Mouse (Mus musculus) G1E-ER4 (cell line): ENCODE data around the gene Itga9. TPM values are rescaled to one million over a fixed set of nuclear protein-coding genes. Genes with fewer than 3 reads are reported as not detected.

Experiments
- GATA1 ChIP-seq: IDR thresholded peaks from one replicate; pipeline ENCODE4 v1.8.0; 2012; ENCODE audit warnings: low read length, inconsistent platforms
- polyA plus RNA-seq: library from polyadenylated mRNA; stranded (reverse); fragments of >175 nt; gene quantifications from 2 replicates; pipeline ENCODE4 v1.2.3, GENCODE M21; 2012

Gene Itga9
- polyA plus RNA-seq = not detected in 2 replicates

DNA sequence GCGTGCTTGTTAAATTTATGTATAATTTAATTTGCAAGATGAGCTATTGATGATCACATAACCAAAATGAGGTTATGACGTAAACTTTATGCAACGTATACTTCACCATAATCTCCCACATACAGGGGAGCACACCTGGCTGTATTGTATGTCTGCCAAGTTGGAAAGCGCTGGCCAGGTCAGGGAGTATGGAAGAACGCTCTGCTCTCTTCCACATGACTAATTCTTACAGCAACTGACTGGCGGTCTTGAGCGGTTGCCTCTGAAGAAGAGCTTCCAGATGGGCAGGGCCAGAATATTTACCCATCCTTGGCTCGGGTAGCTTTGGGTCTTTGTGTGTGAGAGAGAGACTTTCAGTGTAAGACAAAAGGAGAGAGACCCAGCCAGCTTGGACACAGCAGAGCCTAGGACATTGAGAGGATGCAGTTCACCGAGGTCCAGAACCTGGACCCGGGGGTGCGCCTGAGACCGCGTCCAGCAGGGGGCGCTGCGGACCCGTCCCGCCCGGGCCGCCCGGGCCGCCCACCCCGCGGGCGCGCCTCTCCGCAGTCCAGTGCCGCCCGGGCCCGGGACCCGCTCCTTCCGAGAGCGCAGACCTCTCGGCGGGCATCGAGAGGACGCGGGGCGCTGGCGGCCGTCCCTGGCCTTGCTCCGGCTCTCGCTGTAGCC lies at the start of gene Itga9:
Gene Itga9, plus strand, starts transcription at position 543 of the 669 bp plus-strand sequence.
- no peak for TF ChIP-seq GATA1

DNA sequence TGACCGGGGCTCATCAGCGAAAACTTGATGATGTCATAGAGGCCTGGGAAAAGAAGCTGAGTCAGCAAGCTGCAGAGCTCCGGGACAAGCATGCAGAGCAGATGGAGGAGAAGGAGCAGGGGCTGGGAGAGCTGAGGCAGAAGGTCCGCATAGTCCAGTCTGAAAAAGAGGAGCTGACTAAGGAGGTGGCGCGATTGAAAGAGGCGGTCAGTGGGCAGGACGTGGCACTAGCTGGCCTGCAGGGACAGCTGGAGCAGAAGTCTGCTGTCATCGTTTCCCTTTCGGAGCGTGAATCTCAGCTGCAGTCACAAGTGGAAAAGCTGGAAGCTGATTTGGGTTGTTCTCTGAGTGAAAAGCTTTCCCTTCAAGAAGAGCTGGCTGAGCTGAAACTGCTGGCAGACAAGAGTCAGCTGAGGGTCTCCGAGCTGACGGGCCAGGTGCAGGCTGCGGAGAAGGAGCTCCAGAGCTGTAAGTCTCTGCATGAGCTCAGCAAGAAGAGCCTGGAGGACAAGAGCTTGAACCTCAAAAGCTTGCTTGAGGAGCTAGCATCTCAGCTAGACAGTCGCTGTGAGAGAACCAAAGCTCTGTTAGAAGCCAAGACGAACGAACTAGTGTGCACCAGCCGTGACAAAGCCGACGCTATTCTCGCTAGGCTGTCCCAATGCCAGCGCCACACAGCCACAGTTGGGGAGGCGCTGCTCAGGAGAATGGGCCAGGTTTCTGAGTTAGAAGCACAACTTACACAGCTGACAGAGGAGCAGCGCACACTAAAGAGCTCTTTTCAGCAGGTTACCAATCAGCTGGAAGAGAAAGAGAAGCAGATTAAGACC lies 49.3 kb upstream of the Itga9 start:
- no peak for TF ChIP-seq GATA1

DNA sequence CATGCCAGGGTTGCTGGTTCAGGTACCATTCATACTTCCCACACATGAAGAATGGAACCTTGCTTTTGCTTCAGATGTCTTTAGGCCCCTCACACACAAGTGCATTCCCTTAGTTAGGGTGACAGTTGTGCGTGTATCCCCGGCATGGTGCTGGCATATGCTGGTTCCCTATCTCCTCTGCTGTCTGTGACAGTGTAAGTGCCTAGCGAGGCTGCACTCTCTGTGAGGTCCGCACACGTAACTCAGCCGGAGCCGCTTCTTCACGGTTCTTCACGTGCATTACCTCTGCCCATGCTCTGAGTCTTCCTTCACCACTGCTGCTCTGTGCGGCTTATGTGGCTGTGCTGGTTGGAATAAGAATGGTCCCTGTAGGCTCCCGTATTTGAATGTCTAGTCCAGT lies 43.1 kb upstream of the Itga9 start:
- no peak for TF ChIP-seq GATA1

DNA sequence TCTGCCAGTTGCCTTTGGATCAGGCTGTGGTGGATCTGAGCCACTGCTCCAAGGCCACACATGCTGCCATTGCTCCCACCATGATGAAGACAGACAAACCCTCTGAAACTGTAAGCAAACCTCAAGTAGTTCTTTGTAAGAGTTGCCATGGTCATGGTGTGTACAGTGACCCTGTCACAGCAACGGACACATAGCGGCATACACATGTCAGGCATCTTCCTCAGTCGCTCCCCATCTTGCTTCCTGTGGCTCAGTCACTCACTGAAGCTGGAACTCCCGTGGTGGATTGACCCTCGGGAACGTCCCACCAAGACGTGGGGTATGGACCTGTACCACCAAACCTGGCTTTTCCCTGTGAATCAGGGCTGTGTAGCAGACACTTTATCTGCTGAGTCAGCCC lies 42.6 kb upstream of the Itga9 start:
- no peak for TF ChIP-seq GATA1

DNA sequence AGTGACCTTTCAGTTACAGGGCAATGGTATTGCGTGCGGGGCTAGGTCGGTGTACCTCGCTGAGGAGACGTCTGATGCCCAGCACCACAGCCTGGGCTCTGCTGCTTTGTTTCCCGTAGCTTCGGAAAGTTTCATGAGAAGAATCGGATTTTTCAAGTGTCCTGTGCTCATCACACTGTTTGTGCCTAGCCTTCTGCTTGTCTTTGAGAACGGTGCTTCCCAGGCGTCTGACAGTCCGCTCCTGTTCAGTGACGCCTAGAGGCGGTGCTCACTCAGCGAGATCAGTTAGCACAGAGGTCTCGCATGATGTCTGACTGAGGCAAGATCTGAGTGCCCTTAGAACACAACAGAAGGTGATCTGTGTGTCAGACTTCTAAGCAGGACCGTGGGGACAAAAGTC lies 41.8 kb upstream of the Itga9 start:
- TF ChIP-seq GATA1 = no peak

- no peak for TF ChIP-seq GATA1
Observed at GRCm38 (mm10) chr9:118569328-118569727, 37.2 kb upstream of the Itga9 start.

DNA sequence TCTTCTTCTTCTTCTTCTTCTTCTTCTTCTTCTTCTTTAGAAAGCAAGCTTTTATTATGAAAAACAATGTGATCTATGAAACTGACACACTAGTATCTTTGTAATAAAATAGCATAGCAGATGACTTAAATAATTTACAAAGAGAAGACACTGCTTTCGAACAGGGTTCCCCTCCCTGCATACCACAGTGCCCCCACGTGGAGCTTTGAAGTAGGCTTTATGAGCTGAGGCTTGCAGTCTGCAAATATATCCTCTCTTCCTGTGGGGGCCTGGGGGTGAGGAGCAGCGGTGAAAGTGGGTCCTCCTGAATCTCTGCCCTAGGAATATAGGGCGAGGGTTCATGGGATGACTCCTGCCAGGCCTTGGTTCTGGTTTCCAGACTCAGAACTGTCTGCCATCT lies 35.6 kb upstream of the Itga9 start:
- no peak for TF ChIP-seq GATA1

GRCm38 (mm10) chr9:118571701-118572100 lies 34.8 kb upstream of the Itga9 start:
- no peak for TF ChIP-seq GATA1

DNA sequence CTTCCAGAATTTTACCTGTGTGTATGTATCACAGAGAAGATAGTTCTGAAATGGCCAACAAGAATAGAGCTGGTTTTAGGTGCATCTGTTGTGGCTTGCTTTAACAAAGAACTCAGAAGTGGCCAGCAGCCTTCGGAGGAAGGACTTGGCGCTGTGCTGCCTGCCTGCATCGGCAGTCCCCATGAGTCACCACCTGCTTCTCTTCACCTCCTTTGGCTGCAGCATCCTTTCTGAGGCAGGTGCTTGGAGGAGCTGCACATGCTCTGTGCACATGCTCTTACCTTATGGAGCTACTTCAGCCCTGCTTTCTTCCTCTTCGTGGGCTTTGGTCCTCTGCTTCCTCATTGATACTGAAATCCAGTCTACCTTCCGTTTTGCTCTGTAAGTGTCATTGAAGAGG lies 31.6 kb upstream of the Itga9 start:
- no peak for TF ChIP-seq GATA1

DNA sequence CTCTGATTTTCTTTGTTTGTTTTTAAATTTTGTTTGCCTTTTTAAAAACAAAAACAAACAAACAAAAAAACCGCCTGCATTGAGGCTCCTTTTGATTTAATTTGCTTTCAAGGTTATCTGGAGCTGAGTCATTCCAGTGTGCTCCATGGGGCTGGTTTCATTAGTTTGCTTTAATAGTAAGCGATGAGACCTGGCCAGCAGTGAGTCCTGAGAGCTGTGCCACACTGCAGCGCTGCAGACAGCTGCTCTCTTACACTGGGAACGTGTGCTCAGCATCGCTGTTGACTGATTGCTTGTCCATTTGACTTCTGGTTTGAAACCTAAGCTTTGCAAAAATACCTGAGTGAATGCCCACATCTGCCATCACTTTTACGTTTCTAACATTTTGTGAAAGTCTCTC lies 26.1 kb upstream of the Itga9 start:
- TF ChIP-seq GATA1 = no peak

DNA sequence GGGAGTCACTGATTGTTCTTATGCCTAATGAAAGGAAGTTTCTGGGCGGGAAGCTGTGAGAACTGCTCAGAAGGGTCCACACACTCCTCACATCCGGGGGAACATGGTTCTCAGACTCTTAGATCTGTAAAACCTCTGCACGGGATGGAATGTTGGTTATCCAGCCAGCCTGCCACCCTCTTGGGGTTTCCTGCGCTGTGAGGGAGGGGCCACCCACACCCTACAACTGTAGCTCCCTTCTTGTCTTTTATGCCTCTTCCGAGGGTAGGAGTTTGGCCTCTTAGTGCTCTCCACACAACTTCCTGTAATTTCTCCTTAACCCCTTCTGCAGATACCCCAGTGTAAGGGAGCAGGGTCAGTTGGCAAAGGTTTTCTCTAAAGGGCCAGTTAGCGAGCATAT lies 23.7 kb upstream of the Itga9 start:
- no peak for TF ChIP-seq GATA1

DNA sequence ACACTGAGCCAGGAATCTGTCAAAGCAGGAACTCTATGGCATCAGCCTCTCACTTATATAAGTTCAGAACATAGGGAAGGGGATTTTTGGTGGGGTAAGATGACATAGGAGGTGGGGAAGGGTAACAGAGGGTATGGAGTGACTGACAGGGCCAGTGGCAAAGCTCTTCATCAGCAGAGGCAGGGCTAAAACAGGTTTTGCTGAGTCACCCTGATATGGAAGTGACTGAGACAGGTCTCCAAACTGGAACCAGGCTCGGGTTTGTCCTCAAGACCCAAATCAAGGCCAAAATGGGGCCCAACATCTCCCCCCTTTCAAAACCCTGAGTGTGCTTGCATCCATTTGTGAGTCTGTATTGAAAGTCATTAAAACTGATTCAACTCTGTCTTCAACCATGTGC lies 21.7 kb upstream of the Itga9 start:
- TF ChIP-seq GATA1 = no peak

GRCm38 (mm10) chr9:118585998-118586397 lies 20.5 kb upstream of the Itga9 start:
- TF ChIP-seq GATA1 = no peak

- no peak for TF ChIP-seq GATA1
Observed at GRCm38 (mm10) chr9:118587115-118587514, 19.4 kb upstream of the Itga9 start.

DNA sequence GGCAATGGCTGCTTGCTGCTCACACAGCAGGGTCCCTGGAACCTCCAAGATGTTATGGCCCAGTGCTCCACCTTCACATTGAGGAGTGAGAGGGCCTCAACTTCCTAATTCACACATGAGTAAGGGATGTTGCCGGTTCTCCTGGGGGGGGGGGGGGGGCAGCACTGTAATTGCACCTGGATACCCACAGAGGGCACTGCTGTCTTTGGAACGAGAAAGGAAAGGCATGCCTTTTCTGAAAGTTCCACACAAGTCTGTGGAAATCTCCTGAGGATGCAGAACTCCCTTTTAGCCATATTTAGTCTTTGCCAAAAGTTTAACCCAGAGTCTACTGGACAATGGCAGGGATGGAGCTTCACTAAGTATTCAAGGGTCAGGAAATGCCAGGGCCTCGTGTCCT lies 17.2 kb upstream of the Itga9 start:
- no peak for TF ChIP-seq GATA1

- TF ChIP-seq GATA1 = no peak
Observed at GRCm38 (mm10) chr9:118590230-118590629, 16.3 kb upstream of the Itga9 start.

DNA sequence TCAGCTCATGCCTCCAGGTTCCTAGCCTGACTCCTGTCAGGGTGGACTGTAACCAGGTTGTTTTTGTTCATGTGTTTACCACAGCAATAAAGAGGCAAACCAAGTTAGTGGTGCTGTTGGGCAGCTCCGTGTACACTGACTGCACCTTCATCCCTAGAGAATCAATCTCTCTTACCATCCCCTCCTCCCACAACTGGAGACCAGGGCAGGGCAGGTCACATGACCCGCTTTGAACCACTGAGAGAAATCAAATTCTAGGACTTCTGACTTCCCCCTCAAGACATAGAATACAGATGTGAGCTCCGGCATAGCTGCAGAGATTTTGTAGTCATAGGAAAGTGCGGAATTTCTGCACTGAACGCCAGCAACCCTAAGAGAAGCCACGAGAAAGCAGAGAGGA lies 14.9 kb upstream of the Itga9 start:
- no peak for TF ChIP-seq GATA1
